Mouse (Mus musculus) frontal cortex, postnatal 25 days (tissue): Measurements from ENCODE around the gene Gm5475.
"Not testable (repeated sequence)": the region's sequence is repeated elsewhere in the genome, so short reads cannot be mapped to it uniquely, and the experiment has no call there.

ENCODE experiments used
- DNase-seq, 2 experiments: peaks; one replicate each; pipeline ENCODE4 v3.0.0; 2022; ENCODE audit warnings: low spot score in 2 of 2

Gm5475 gene

GRCm38 (mm10) chr15:100421758-100422197 lies at the start of gene Gm5475:
Gene Gm5475, plus strand, starts transcription at chr15:100422147.
- DNase-seq: not testable (repeated sequence)

DNA sequence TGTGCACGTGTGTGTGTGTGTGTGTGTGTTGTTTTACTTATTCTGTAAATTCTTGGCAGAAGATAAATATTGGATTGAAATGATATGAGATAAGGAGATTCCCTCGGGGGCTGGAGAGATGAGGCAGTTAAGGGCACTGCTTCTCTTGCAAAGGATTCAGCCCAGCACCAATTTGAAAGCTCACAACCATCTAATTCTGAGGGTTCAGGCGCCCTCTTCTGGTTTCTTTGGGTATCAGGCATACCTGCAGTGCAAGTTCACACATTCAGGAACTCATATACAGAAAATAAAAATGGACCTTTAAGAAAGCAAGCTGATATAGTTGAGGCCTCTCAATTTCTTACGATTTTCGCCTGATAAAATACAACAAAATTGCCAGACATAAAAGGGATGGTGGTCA lies 46.9 kb upstream of the Gm5475 start:
- peak; percentile 48 to 60 for DNase-seq

DNA sequence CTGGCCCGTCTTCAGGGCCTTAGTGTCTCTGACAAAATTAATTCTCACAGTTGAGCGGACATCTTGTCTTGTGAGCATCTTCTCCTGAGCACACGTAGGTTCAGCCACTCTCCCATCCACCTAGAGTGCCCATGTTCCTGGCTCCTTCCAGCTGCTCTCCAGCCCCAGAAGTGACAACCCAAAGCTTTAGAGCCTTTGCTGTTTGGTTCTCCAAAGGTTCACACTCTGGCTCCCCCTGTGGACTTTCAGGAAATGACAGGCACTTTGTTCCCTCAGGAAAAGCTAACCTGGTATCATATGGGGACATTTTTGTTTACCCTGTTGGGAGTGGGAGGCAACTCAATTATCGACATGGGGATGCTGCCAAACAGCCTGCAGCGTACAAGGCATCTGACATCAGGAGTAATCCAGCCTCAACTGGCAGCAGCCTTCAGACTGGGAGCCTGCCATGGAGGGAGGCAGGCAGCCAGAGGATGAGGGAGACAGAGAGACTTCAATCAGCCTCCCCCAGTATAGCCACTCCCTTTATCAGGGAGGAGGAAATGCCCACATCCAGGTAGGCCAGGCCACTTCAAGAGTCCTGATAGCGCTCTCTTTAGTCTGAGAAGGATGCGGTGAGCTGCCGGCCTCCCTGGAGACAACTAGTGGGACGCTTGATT lies 44.0 kb upstream of the Gm5475 start:
- not testable (repeated sequence) for DNase-seq

- no peak for DNase-seq
Observed at GRCm38 (mm10) chr15:100379658-100380057, 42.3 kb upstream of the Gm5475 start.

GRCm38 (mm10) chr15:100380104-100380503 lies 41.8 kb upstream of the Gm5475 start:
- DNase-seq: no peak

DNA sequence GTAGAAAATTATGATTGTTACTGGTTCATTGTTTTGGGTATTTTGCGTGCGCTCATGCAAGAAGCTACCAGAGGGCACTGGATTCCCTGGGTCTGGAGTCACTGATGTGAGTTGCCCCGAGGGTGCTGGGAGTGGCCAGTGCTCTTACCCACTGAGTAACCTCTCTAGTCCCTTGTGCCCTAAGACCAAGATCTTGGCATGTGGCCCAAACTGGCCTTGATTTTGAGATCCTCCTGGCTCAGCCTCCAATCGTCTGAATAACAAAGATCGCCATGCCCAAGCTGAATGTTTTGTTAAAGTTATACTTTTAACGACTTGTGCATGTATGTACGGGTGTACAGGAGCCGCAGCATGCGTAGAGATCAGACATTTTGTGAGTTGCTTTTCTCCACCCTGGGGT lies 36.2 kb upstream of the Gm5475 start:
- no peak for DNase-seq

DNA sequence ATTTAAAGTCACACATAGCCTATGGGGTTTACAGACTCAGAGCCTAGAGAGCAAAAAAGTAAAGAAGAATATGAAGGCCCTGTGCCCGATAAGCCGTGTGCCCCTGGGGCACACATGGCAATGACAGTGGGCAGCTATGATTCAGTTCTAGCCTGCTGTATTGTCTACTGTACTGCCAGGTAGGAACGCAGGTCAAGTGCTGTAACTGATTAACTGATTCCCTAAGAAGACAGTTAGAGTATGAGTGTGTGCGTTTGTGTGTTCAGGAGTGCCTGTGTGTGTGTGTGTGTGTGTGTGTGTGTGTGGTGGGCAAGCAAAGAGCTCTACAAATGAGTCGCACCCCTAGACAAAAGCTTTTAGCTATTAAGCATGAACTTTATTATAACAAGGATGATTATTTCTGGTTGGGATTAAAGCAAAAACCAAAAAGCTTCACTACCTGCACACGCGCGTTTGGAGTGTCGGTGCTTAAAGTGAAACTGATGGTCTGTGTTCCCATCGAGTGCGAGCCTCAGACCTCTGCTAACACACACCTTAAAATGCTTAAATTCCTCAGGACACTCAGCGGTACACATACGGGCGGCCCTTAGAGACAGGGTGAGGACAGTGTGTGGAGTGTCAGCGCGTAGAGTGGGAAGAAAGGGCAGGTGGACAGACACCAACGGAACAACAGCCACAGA lies 34.3 kb upstream of the Gm5475 start:
- DNase-seq: no peak

GRCm38 (mm10) chr15:100388224-100388835 lies 33.6 kb upstream of the Gm5475 start:
- no peak for DNase-seq

DNA sequence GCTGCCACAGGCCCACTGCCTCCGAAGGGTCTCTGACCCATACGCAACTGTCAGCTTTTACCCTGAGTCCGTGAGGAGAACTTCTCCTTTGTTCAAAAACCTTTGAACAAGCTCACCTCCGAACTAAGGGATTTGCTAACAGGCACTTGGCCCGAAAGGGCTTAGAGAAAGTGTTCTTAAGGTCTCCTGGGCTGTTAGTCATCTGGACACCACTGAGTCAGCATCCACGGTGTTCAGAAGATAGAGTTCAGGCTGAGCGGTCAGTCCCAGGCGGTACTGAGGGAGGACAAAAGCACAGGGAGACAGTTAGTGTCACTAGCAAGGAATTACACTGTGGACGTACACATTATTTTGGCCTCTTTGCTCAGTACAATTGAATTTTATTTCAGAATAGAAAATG lies 33.1 kb upstream of the Gm5475 start:
- DNase-seq: no peak

DNA sequence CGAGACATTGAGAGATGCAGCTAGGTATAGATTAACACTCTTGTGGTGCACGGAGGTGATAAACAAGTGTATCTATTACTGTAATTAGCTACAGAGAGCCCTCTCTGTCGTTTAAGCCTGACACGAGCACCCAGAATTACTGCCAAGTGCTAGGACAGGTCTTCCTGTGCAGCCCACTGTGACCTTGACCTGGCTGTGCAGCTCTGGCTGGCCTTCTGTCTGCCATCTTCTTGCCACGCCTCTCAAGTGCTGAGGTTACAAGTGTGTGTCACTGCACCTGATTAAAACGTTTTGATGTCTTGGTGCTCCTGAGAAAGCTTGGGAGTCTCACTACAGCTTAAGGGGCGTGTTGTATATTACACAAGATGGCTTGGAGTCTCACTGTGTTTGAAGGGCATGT lies 30.9 kb upstream of the Gm5475 start:
- no peak for DNase-seq

DNA sequence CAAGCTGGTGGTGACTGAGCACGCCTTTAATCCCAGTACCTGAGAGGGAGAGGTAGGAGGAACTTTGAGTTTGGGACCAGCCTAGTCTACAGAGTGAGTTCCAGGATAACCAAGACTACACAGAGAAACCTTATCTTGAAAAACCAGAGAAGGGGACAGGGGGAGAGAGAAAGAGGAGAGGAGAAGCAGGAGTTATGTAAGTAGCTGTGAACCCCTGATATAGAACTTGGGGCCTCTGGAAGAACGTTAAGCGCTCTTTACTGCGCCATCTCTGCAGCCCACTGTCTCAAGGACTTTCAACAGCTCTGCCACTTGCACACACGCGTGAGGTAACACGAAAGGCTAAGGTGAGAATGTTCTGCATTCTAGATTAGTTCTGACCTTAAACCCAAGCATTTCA lies 30.3 kb upstream of the Gm5475 start:
- DNase-seq: no peak

DNA sequence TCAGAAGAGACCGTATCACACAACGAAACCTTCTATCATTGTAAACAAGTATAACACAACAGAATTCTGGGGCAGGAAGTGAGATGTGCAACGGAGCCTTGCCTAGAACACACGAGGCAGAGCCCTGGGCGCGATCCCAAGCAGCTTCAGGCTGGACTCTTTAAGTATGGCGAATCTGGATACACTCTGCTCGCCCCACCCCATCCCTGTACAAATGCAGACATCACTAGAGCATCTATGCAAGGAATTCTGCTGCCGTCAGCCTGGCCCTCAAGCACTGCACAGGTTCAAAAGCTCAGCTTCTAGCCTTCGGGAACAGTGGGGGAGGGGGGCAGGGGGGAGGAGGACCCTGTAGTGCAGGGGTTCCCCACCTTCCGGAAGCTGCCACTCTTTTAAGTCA lies 28.9 kb upstream of the Gm5475 start:
- no peak for DNase-seq

GRCm38 (mm10) chr15:100395561-100395960 lies 26.4 kb upstream of the Gm5475 start:
- DNase-seq: no peak

DNA sequence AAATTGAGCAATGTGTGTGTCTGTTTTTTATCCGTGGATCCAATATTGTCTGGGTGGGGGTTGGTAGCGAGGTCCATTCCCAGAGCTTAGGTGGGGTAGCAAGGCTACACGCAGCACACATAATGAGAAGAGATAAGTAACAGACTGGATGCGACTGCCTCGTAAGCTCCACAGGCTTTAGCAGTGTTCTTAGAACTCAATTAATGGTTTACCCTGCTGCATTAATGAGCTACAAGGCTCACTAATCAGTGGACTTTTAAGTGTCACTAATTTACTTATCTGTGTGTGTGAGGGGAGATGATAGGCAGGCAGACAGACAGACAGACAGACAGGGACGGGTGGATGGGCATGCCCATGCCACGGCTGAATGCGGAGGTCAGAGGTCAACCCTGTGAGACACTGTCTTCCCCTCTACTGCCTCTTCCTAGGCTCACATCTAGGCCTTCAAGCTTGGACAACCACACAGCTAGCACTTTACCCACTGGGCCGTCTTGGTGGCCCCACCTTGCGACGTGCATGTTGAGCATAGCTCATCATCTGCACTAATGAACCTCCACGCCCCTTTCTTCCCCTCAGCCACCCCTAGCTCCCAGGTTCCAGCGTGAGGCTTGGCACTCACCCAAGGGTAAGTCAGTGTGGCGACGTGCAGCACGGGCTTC lies 21.2 kb upstream of the Gm5475 start:
- DNase-seq: no peak

DNA sequence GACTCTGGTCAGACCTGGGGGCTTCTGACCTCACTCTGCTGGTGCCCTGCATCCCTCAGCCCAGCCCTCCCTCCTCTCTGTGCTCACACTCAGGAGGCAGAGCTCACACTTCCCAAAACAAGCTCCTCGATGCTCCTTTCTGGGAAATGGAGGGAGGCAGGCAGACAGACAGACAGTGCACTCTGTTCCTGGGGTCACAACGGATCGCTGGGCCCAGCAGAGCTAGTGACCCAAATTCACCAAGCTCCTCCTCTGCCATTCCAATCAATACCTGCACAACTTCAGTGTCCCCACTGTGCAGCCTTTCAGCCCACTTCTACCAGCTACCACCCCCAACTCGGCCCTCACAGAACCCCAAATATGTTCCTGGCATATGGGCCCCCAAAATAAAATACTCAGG lies 20.1 kb upstream of the Gm5475 start:
- no peak for DNase-seq

DNA sequence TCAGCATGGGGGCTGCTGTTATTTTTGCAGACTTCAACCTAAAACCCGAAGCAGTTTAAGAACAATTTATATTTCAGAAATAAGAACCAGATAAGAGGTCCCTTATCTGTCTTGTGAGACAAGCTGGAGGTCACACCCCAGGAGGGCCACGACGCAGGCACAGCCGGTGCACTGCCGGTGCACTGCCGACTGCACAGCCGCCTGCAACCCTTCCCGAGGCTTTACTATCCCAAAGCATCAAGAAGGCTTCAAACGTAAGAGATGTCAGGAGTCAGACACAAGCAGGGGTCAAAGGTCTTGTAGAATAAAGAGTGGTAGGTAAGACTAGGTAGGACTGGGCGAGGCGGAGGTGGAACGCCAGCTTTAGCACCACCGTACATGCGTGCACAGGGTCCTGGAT lies 19.6 kb upstream of the Gm5475 start:
- no peak for DNase-seq

- no peak for DNase-seq
Observed at GRCm38 (mm10) chr15:100402798-100403197, 19.1 kb upstream of the Gm5475 start.

- no peak for DNase-seq
Observed at GRCm38 (mm10) chr15:100403318-100404000, 18.5 kb upstream of the Gm5475 start.

DNA sequence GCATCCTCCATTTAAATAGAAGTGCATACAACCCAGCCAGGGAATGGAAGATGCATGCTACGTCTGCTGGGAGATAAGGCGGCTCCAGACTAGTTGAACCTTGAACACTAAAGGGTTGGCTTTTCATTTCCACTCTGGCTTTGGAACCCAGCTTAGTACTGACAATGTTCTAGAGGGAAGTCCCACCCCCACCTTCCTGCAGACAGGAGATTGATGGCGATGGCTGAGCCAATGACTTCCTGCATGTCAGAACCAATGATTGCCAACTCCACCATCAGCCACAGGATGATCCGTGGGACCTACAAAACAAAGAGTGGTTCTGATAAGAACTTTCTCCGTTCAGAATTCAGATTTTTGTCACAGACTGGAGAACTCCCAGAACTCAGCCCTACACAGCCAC lies 15.9 kb upstream of the Gm5475 start:
- no peak for DNase-seq

GRCm38 (mm10) chr15:100410918-100411672 lies 10.9 kb upstream of the Gm5475 start:
- no peak for DNase-seq

GRCm38 (mm10) chr15:100411731-100412130 lies 10.2 kb upstream of the Gm5475 start:
- DNase-seq: no peak
